Mouse (Mus musculus) limb, embryonic 10.5 days (tissue): ENCODE data around the gene Sac3d1. TPM values are rescaled to one million over a fixed set of nuclear protein-coding genes. Genes with fewer than 3 reads are reported as not detected.
A peak's percentile ranks its signal among the peaks of the same experiment; 100 is the strongest.
"Not testable (repeated sequence)": the region's sequence is repeated elsewhere in the genome, so short reads cannot be mapped to it uniquely, and the experiment has no call there.

ENCODE experiments used
- DNase-seq: peaks from one replicate; pipeline ENCODE4 v3.0.0-alpha.2; 2017; ENCODE audit warnings: low spot score
- H3K27ac ChIP-seq: fragments of 300-500 bp; sonication (generic); 2 replicates; pipeline ENCODE4 v1.5.1; 2016; ENCODE audit warnings: mild to moderate bottlenecking
- H3K27me3 ChIP-seq: fragments of 300-500 bp; sonication (generic); 2 replicates; pipeline ENCODE4 v1.6.1; 2016; ENCODE audit warnings: low read depth, mild to moderate bottlenecking; ENCODE audit not compliant: poor library complexity, severe bottlenecking
- H3K36me3 ChIP-seq: fragments of 300-500 bp; sonication (generic); 2 replicates; pipeline ENCODE4 v1.6.1; 2016; ENCODE audit warnings: mild to moderate bottlenecking, moderate library complexity
- H3K4me1 ChIP-seq: fragments of 300-500 bp; sonication (generic); 2 replicates; pipeline ENCODE4 v1.6.1; 2016
- H3K4me3 ChIP-seq: fragments of 300-500 bp; sonication (generic); 2 replicates; pipeline ENCODE4 v1.5.1; 2016; ENCODE audit warnings: mild to moderate bottlenecking, moderate library complexity
- H3K9me3 ChIP-seq: fragments of 300-500 bp; sonication (generic); replicated peaks from 2 replicates; pipeline ENCODE4 v1.6.1; 2016; ENCODE audit warnings: mild to moderate bottlenecking
- WGBS: fragments of 180-500 bp; shearing (Covaris S2); methylation state at CpG from one replicate; pipeline ENCODE4 v1.1.7; 2016; 5-methylcytosine and 5-hydroxymethylcytosine counted together
- polyA plus RNA-seq: library from polyadenylated mRNA; unstranded; fragments of >200 nt; fragmentation: Nextera tagmentation; extraction: Ambion mirVana; gene quantifications from 2 replicates; pipeline ENCODE4 v1.2.1, GENCODE M21; 2016

Sac3d1 gene
- 65.4 and 73.3 TPM in 2 replicates for polyA plus RNA-seq

DNA sequence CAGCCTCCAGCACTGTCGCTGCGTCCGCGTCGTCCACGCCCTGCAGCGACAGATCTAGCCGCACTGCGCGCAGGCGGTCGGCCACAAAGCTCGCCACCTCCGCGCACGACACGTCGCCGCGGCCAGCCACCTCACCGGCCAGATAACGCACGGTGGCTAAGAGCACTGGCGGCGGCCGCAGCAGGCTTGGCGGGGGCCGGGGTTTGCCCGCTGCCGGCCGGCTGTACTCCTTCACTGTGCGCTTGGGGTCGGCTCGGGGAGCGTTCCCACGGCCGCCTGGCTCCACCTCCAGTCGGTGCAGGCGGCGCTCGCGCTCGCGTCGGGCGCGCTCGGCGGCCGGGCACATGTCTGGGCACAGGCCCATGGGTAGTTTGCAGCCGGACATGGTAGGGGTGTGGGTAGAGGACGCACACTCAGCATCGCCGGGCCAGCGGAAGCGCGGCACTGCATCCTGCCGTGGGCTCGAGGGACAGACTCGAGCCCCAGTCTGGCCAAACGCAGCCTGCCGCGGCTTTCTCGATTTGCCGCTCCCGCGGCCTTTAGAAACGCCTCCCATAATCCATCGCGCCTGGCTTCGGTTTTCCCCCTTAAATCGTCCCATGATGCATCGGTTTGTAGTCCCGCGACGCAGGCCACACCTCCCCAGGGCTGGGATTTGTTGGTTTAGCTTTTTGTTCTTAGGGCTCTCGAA is at the start of gene Sac3d1:
Gene Sac3d1, minus strand, starts transcription at position 665 of the 691 bp plus-strand sequence.
- Histone ChIP-seq H3K27ac (peak within 1 kb of the TSS; percentile 96), H3K4me1 (peaks cover 37% of the 10 kb centered on the region), H3K36me3 (peaks cover 43% of the 10 kb centered on the region), H3K27me3 (no peaks in the 10 kb centered on the region), H3K4me3 (peak within 1 kb of the TSS; percentile 94), H3K9me3 (no peaks in the 10 kb centered on the region)
- DNase-seq = peak; percentile 89
- WGBS = under 1% methylated on average over 77 of the region's 77 CpGs

GRCm38 (mm10) chr19:6166750-6167149 is 48.3 kb upstream of the Sac3d1 start:
- Histone ChIP-seq H3K4me3 (no peak overlapping the region), H3K27ac (no peak overlapping the region), H3K4me1 (0 out of 2 replicates have a peak, but pooled peaks cover 3% of the 10 kb centered on the region), H3K9me3 (no peaks in the 10 kb centered on the region), H3K27me3 (no peaks in the 10 kb centered on the region), H3K36me3 (no peaks in the 10 kb centered on the region)
- DNase-seq = no peak
- WGBS = 79% methylated on average over 4 of the region's 4 CpGs

GRCm38 (mm10) chr19:6163872-6164547 is 45.6 kb upstream of the Sac3d1 start:
- 0 out of 2 replicates have a peak, but pooled peaks cover 3% of the 10 kb centered on the region for H3K4me1 ChIP-seq
- no peaks in the 10 kb centered on the region for H3K9me3 ChIP-seq
- no peaks in the 10 kb centered on the region for H3K27me3 ChIP-seq
- no peak overlapping the region for H3K27ac ChIP-seq
- no peaks in the 10 kb centered on the region for H3K36me3 ChIP-seq
- no peak for DNase-seq
- no peak overlapping the region for H3K4me3 ChIP-seq
- WGBS = 81% methylated on average over 10 of the region's 10 CpGs

- no peaks in the 10 kb centered on the region for H3K27me3 ChIP-seq
- H3K4me1 ChIP-seq = no peaks in the 10 kb centered on the region
- H3K9me3 ChIP-seq = no peaks in the 10 kb centered on the region
- no peak overlapping the region for H3K27ac ChIP-seq
- no peaks in the 10 kb centered on the region for H3K36me3 ChIP-seq
- H3K4me3 ChIP-seq = no peak overlapping the region
- WGBS = 75% methylated on average over 6 of the region's 6 CpGs
- no peak for DNase-seq
These were observed 38.8 kb upstream of the Sac3d1 start for GRCm38 (mm10) chr19:6157220-6157619.

DNA sequence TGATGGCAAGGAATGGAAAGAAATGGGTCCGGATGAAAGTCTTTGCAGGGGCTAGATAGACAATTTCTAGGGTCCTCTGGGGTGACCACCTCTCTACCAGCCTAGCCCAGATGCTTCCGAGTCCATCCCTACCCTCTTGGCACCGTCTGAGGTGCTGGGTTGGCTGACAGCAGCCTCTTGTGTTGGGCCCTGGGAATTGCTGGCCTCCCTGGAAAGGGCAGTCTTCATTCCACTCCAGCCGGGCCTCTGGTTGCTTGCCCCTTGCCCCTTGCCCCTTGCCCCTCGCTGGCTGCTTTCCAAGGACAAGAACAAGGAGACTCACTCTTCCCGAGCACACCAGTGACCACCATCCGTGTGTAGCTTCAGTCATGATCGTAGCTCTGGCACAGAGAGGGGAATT is 37.9 kb upstream of the Sac3d1 start:
- Histone ChIP-seq H3K36me3 (no peaks in the 10 kb centered on the region), H3K27me3 (no peaks in the 10 kb centered on the region), H3K4me1 (no peaks in the 10 kb centered on the region), H3K27ac (no peak overlapping the region), H3K9me3 (no peaks in the 10 kb centered on the region), H3K4me3 (no peak overlapping the region)
- DNase-seq = no peak
- WGBS = 68% methylated on average over 8 of the region's 8 CpGs

DNA sequence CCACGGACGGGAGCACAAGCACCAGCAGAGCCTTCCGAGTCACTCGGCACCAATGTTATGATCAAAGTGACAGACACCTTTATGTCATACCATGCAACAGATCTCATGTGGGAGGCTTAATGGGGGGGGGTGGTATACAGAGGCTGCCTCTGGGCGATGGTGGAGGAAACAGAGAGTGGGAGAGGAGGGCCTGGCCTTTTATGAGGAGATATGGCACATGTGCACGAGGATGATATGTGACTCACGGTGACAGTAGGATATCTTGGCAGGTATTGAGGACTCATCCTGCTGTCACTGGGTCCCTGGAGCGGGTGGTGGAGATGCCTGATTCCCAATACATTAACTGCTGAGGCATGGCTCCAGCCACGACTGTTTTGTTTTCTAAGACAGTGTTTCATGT is 36.7 kb upstream of the Sac3d1 start:
- no peaks in the 10 kb centered on the region for H3K27me3 ChIP-seq
- DNase-seq = no peak
- no peaks in the 10 kb centered on the region for H3K36me3 ChIP-seq
- H3K4me1 ChIP-seq = no peaks in the 10 kb centered on the region
- H3K9me3 ChIP-seq = no peaks in the 10 kb centered on the region
- WGBS = 87% methylated on average over 9 of the region's 9 CpGs
- H3K27ac ChIP-seq = no peak overlapping the region
- H3K4me3 ChIP-seq = no peak overlapping the region

DNA sequence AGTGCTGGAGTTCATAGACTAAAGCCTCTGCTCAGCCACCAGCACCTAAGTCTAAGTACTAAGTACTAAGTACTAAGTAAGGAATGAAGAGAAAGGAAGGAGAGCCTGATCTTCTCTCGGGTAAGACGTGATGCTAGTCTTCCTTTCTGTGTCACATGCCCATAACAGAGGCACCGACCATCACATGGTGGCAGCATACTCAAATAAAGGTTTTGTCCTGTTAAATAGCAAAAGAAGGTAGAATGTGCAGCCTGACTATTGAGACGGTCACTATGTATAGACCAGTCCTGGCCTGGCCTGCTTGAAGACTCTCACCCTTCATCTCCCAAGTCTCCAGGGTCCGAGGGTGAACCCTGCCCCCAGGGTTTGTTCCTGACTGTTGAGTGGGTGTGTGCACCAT is 26.4 kb upstream of the Sac3d1 start:
- Histone ChIP-seq H3K4me1 (peaks cover 14% of the 10 kb centered on the region), H3K27me3 (no peaks in the 10 kb centered on the region), H3K9me3 (no peaks in the 10 kb centered on the region), H3K27ac (no peak overlapping the region), H3K36me3 (no peaks in the 10 kb centered on the region), H3K4me3 (no peak overlapping the region)
- 79% methylated on average over 5 of the region's 5 CpGs for WGBS
- DNase-seq = no peak

DNA sequence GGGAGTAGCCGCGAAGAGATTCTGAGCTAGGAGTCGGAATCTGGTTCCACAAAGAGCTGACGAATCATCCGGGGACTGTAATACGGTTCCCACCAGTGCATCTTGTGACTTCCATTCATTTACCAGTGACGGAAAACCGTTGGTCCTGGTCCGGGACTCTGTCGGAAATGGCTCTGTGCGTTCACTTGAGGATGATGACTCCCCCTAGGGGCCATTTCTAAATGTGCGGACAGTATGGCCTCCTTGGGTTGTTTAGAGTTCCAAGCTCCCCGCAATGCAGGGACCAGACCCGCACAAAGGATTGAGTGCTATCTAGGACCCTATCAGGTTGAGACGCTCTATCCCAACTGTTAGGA is 22.9 kb upstream of the Sac3d1 start, which contains the start of gene Arl2:
Gene Arl2, minus strand, starts transcription at position 155 of the 356 bp plus-strand sequence.
- WGBS = under 1% methylated on average over 15 of the region's 15 CpGs
- no peaks in the 10 kb centered on the region for H3K27me3 ChIP-seq
- no peak for DNase-seq
- H3K36me3 ChIP-seq = peaks cover 17% of the 10 kb centered on the region
- H3K4me3 ChIP-seq = peak within 1 kb of the TSS; percentile 71
- no peaks in the 10 kb centered on the region for H3K9me3 ChIP-seq
- H3K27ac ChIP-seq = peak within 1 kb of the TSS; percentile 98
- peaks cover 19% of the 10 kb centered on the region for H3K4me1 ChIP-seq

DNA sequence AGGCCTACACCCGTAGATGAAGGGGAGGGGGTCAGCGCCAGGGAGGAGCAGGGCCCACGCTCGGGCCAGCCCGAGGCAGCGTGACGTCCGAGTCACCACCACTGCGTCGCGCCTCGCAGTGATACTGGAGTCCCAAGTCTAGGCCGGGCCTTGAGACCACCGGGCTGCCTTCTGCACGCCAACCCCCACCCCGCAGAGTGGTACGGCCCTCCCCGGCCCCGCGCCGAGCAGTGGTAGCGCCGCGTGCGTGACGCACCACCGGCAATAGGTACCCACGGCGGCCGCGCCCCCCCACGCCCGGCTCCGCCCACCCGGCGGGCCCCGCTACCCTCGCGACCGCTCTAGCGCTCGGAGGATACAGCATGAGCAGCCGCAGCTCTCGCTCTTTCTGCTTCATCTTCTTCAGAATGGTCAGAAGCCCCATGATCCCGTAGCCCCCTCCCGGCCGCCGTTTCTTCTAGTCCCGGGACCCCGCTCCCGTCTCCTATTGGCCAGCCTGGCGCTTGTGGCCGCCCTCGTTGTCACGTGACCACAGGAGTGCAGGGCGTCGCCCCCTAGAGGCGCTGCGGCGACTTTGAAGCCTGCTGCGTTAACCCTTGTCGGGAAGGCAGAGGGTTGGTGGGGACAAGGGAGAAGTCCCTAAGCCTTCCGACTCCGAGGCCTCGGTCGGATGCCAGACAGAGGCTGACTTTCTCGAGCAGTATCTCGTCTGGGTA is 22.4 kb upstream of the Sac3d1 start, which contains the start of gene Batf2:
Gene Batf2, plus strand, starts transcription at position 306 of the 716 bp plus-strand sequence.
- H3K4me3 ChIP-seq = peak within 1 kb of the TSS; percentile 71
- H3K36me3 ChIP-seq = peaks cover 22% of the 10 kb centered on the region
- peak; percentile 98 for DNase-seq
- peaks cover 19% of the 10 kb centered on the region for H3K4me1 ChIP-seq
- H3K27me3 ChIP-seq = no peaks in the 10 kb centered on the region
- WGBS = under 1% methylated on average over 68 of the region's 68 CpGs
- no peaks in the 10 kb centered on the region for H3K9me3 ChIP-seq
- H3K27ac ChIP-seq = peak within 1 kb of the TSS; percentile 98

DNA sequence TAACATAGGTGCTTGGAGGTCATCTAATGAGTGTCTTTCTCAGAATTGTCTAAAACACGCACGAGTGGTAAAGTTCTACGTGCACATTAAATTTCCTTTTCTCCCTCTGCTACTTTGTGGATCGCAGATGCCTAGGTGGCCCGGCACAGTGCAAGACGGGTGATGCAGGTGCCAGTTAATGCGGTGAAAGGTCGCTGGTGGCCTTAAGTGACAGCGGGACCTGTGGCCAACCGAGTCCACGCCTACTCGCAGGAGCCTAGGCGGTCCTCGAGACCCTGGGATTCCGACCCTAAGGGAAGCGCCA is 21.9 kb upstream of the Sac3d1 start:
- Histone ChIP-seq H3K9me3 (no peaks in the 10 kb centered on the region), H3K36me3 (peaks cover 28% of the 10 kb centered on the region), H3K4me1 (peaks cover 19% of the 10 kb centered on the region), H3K4me3 (peak overlapping the region; percentile 71), H3K27ac (peak overlapping the region; percentile 98), H3K27me3 (no peaks in the 10 kb centered on the region)
- WGBS = 9% methylated on average over 16 of the region's 16 CpGs
- DNase-seq = no peak

- Histone ChIP-seq H3K27me3 (no peaks in the 10 kb centered on the region), H3K27ac (peak overlapping the region; percentile 98; the same call in 1 of the 2 replicates), H3K4me1 (peaks cover 19% of the 10 kb centered on the region), H3K9me3 (no peaks in the 10 kb centered on the region), H3K4me3 (peak overlapping the region; percentile 71), H3K36me3 (peaks cover 34% of the 10 kb centered on the region)
- WGBS = 95% methylated on average over 6 of the region's 6 CpGs
- no peak for DNase-seq
These were observed 21.3 kb upstream of the Sac3d1 start for GRCm38 (mm10) chr19:6139701-6140100.

DNA sequence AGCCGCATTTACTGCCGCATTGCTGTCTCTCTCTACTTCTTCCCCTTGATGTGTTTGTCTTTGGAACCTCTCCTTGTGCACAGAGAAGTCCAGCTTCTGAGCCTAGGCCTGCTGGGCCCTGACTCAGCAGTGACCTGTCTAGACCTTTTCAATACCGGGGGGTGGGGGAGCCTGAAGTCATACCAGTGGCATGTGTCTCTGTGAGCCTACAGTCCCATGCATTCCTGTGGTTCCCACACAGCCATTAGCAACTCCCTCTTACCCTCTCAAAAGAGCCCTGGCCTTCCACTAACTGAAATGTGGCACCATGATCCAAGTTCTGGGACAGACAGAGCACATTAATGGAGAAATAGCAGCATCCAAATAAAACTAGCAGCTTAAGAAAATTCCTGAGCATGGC is 17.9 kb upstream of the Sac3d1 start:
- 92% methylated on average over 3 of the region's 3 CpGs for WGBS
- Histone ChIP-seq H3K27ac (no peak overlapping the region), H3K27me3 (no peaks in the 10 kb centered on the region), H3K9me3 (no peaks in the 10 kb centered on the region), H3K4me3 (no peak overlapping the region), H3K36me3 (peaks cover 45% of the 10 kb centered on the region), H3K4me1 (peaks cover 13% of the 10 kb centered on the region)
- no peak for DNase-seq

GRCm38 (mm10) chr19:6133197-6133596 is 14.7 kb upstream of the Sac3d1 start:
- not testable (repeated sequence) for H3K4me3 ChIP-seq, H3K27me3 ChIP-seq, H3K27ac ChIP-seq, H3K4me1 ChIP-seq, H3K9me3 ChIP-seq, DNase-seq
- peaks cover 45% of the 10 kb centered on the region for H3K36me3 ChIP-seq
- 67% methylated on average over 1 of the region's 1 CpGs for WGBS
